Mouse (Mus musculus) kidney, embryonic 16.5 days (tissue): ENCODE measurements at regions not wholly inside any gene's neighbourhood (a gene's known extent, or its start where the extent isn't known, plus 50 kb on each side); places are given as distances from the start of the nearest gene placed in this dataset.

Experiments used
- ATAC-seq: fragments of 200-750 bp; cut with Nextera tagmentation; 2 replicates; pipeline ENCODE4 v1.8.0; 2017; ENCODE audit warnings: moderate TSS enrichment; ENCODE audit not compliant: low FRiP score, low TSS enrichment
- H3K27ac ChIP-seq: fragments of 300-500 bp; sonication (generic); 2 replicates; pipeline ENCODE4 v1.5.1; 2014; ENCODE audit warnings: low read length
- H3K27me3 ChIP-seq: fragments of 300-500 bp; sonication (generic); 2 replicates; pipeline ENCODE4 v1.6.1; 2014; ENCODE audit warnings: low read length, control low read depth, mixed read lengths; ENCODE audit not compliant: insufficient read depth
- H3K36me3 ChIP-seq: fragments of 300-500 bp; sonication (generic); 2 replicates; pipeline ENCODE4 v1.6.1; 2014; ENCODE audit warnings: low read length, control low read depth, mixed read lengths; ENCODE audit not compliant: insufficient read depth
- H3K4me1 ChIP-seq: fragments of 300-500 bp; sonication (generic); 2 replicates; pipeline ENCODE4 v1.6.1; 2014; ENCODE audit warnings: low read length, control low read depth, mixed read lengths; ENCODE audit not compliant: insufficient read depth
- H3K4me2 ChIP-seq: fragments of 300-500 bp; sonication (generic); replicated peaks from 2 replicates; pipeline ENCODE4 v1.6.1; 2014; ENCODE audit warnings: low read depth, low read length
- H3K4me3 ChIP-seq: fragments of 300-500 bp; sonication (generic); 2 replicates; pipeline ENCODE4 v1.5.1; 2014; ENCODE audit warnings: mild to moderate bottlenecking, low read length
- H3K9ac ChIP-seq: fragments of 300-500 bp; sonication (generic); replicated peaks from 2 replicates; pipeline ENCODE4 v1.6.1; 2014; ENCODE audit warnings: low read length
- H3K9me3 ChIP-seq: fragments of 300-500 bp; sonication (generic); 2 replicates; pipeline ENCODE4 v1.6.1; 2016; ENCODE audit warnings: low read length, control low read depth
- WGBS: fragments of 180-500 bp; shearing (Covaris S2); extraction: QIAGEN DNeasy Blood & Tissue Kit; methylation state at CpG from one replicate; pipeline ENCODE4 v1.1.7; 2014; 5-methylcytosine and 5-hydroxymethylcytosine counted together

- WGBS = 50% methylated on average over 10 of the region's 10 CpGs
- Histone ChIP-seq H3K9me3 (peaks cover 3% of the 10 kb centered on the region; the same call in 1 of the 2 replicates), H3K4me3 (no peak overlapping the region), H3K4me1 (no peaks in the 10 kb centered on the region), H3K9ac (no peak overlapping the region), H3K27me3 (no peaks in the 10 kb centered on the region), H3K27ac (no peak overlapping the region), H3K36me3 (no peaks in the 10 kb centered on the region), H3K4me2 (no peak overlapping the region)
- no peak for ATAC-seq
Measured at GRCm38 (mm10) chr10:117444761-117445160, 64.9 kb upstream of the Cpsf6 start.

- 81% methylated on average over 4 of the region's 4 CpGs for WGBS
- no peaks in the 10 kb centered on the region for H3K27me3 ChIP-seq
- ATAC-seq = no peak
- no peak overlapping the region for H3K27ac ChIP-seq
- H3K4me1 ChIP-seq = no peaks in the 10 kb centered on the region
- peaks cover 3% of the 10 kb centered on the region; the same call in 1 of the 2 replicates for H3K9me3 ChIP-seq
- H3K36me3 ChIP-seq = no peaks in the 10 kb centered on the region
- no peak overlapping the region for H3K4me2 ChIP-seq
- no peak overlapping the region for H3K4me3 ChIP-seq
- no peak overlapping the region for H3K9ac ChIP-seq
Measured at GRCm38 (mm10) chr10:117443426-117444350, 63.9 kb upstream of the Cpsf6 start.

- H3K9ac ChIP-seq = no peak overlapping the region
- H3K27ac ChIP-seq = no peak overlapping the region
- H3K4me2 ChIP-seq = no peak overlapping the region
- H3K36me3 ChIP-seq = no peaks in the 10 kb centered on the region
- H3K9me3 ChIP-seq = peaks cover 3% of the 10 kb centered on the region; the same call in 1 of the 2 replicates
- H3K4me1 ChIP-seq = no peaks in the 10 kb centered on the region; the same call in 1 of the 2 replicates
- 86% methylated on average over 17 of the region's 17 CpGs for WGBS
- no peak overlapping the region for H3K4me3 ChIP-seq
- no peak for ATAC-seq
- no peaks in the 10 kb centered on the region for H3K27me3 ChIP-seq
Measured at GRCm38 (mm10) chr10:117441979-117442803, 62.4 kb upstream of the Cpsf6 start.

DNA sequence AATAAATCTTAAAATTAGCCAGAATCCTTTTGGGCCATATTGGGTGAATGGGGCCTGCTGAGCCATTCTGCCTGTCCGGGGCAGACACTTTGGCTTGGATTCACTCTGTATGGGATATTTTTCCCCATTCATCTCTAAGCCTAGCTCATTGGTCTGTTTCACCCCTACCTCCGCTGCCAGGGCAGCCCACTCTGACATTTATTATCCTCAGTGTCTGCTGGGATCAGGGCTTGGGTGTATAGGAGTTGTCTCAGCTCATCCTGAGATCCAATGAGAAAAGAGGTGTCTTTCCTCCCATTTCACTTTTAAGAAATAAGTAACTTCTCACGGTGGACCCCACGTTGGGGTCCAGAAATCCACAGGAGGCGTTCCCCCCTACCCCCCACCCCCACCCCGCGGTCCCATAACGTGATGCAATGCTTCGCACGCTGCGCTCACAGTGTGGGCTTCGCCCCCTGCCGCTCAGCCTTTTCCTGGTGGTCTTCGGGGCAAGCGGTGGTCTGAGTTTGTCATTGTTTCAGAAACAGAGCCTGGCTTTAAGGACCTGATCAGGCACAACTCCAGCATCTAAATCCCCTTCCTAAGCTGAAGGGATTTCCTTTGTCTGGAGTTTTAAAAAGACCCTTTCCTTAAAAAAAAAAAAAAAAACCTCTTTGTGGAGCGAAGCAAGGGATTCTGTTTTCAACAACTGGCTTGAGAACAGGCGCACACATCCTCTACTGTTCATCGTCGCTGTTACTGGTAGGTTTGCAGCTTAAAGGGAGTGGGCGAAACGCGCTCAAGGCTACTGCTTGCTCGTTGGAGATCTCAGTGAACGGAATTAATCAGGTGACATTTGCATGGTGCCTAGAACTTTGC, 61.5 kb upstream of the Cpsf6 start:
- 42% methylated on average over 24 of the region's 24 CpGs for WGBS
- no peak for ATAC-seq
- Histone ChIP-seq H3K4me3 (no peak overlapping the region), H3K4me2 (no peak overlapping the region), H3K4me1 (peaks cover 4% of the 10 kb centered on the region), H3K27me3 (no peaks in the 10 kb centered on the region), H3K36me3 (no peaks in the 10 kb centered on the region), H3K9ac (no peak overlapping the region), H3K27ac (no peak overlapping the region), H3K9me3 (peaks cover 3% of the 10 kb centered on the region; the same call in 1 of the 2 replicates)

- Histone ChIP-seq H3K4me3 (no peak overlapping the region), H3K27ac (no peak overlapping the region), H3K4me2 (no peak overlapping the region), H3K4me1 (peaks cover 9% of the 10 kb centered on the region), H3K9ac (no peak overlapping the region), H3K9me3 (peaks cover 3% of the 10 kb centered on the region; the same call in 1 of the 2 replicates), H3K27me3 (no peaks in the 10 kb centered on the region), H3K36me3 (no peaks in the 10 kb centered on the region)
- ATAC-seq = no peak
- 89% methylated on average over 9 of the region's 9 CpGs for WGBS
Measured at GRCm38 (mm10) chr10:117440225-117440976, 60.6 kb upstream of the Cpsf6 start.

DNA sequence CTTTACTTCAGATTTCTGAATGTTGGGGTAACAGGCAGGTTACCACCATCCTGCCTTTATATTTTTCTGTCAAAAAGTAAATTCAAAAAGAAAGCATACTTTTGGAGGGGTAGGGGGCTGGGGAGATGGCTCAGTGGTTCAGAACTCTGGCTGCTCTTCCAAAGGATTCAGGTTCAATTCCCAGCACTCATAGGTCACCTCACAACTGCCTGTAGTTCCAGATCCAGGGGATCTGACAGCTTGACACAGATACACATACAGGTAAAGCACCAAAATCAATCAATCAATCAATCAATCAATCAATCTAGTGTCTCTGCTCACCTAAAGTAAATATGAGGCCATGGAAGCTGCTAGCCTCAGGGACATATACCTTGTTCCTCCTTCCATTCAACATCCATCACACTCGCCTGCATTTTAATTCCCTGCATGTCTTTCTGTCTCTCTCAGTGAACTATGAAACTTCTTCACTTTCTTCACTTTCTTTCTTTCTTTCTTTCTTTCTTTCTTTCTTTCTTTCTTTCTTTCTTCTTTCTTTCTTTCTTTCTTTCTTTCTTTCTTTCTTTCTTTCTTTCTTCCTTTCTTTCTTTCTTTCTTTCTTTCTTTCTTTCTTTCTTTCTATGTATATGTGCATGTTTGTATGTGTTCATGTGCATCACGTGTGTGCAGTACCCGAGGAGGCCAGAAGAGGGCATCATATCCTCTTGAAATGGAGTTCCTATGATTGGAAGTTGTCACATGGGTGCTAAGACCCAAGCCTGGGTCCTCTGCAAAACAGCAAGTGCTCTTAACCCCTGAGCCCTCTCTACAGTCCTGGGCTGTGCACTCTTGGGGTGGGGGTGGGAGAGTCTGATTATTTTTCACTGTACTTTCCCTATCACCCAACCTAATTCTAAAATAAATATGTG, 59.6 kb upstream of the Cpsf6 start:
- peaks cover 3% of the 10 kb centered on the region; the same call in 1 of the 2 replicates for H3K9me3 ChIP-seq
- H3K9ac ChIP-seq = no peak overlapping the region
- no peaks in the 10 kb centered on the region for H3K27me3 ChIP-seq
- H3K4me1 ChIP-seq = peaks cover 13% of the 10 kb centered on the region
- H3K36me3 ChIP-seq = no peaks in the 10 kb centered on the region
- no peak overlapping the region for H3K4me2 ChIP-seq
- no peak for ATAC-seq
- no peak overlapping the region for H3K4me3 ChIP-seq
- no peak overlapping the region for H3K27ac ChIP-seq
- 92% methylated on average over 3 of the region's 3 CpGs for WGBS

- ATAC-seq = no peak
- H3K4me3 ChIP-seq = no peak overlapping the region
- 89% methylated on average over 3 of the region's 3 CpGs for WGBS
Measured at GRCm38 (mm10) chr10:117438614-117439193, 58.9 kb upstream of the Cpsf6 start.

GRCm38 (mm10) chr10:117437970-117438369, 58.2 kb upstream of the Cpsf6 start:
- Histone ChIP-seq H3K9ac (no peak overlapping the region), H3K36me3 (no peaks in the 10 kb centered on the region), H3K9me3 (peaks cover 2% of the 10 kb centered on the region; the same call in 1 of the 2 replicates), H3K4me3 (no peak overlapping the region), H3K4me2 (no peak overlapping the region), H3K4me1 (peaks cover 13% of the 10 kb centered on the region), H3K27me3 (no peaks in the 10 kb centered on the region), H3K27ac (no peak overlapping the region)
- no peak for ATAC-seq
- WGBS = 96% methylated on average over 2 of the region's 2 CpGs

More at GRCm38 (mm10) chr10:117438614-117439193, 58.9 kb upstream of the Cpsf6 start:
- Histone ChIP-seq H3K36me3 (no peaks in the 10 kb centered on the region), H3K27me3 (no peaks in the 10 kb centered on the region), H3K9ac (no peak overlapping the region), H3K4me2 (no peak overlapping the region), H3K27ac (no peak overlapping the region), H3K4me1 (peaks cover 13% of the 10 kb centered on the region), H3K9me3 (peaks cover 3% of the 10 kb centered on the region; the same call in 1 of the 2 replicates)
